Mouse (Mus musculus): ENCODE data around the gene Mal.

DNA sequence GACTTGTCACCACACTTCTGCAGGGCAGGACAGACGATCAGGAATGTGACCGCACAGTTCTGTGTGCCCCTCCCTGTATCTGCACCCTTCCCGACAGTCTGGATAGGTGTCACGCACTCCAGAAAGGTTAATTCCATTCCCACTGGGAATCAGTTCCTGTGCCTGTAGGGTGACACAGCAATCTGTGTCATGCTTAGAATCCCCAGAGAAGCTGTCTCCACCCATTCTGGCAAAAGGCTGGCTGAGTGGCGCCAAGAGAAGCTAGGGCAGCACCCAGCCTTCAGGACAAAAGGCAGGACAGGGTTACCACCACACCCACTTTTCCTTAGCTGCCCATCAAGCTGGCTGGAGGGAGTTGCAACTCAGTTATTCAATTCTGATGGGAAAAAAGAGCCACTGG is 6.6 kb downstream of the Mal start:
- TF ChIP-seq EP300 (IDR thresholded peaks at IDR 0.05; ENCODE audit: insufficient read depth, low read depth, low read length) (no peak), POLR2A (IDR thresholded peaks at IDR 0.05; ENCODE audit: insufficient read depth, low read length) (no peak)
